Mouse (Mus musculus) adrenal gland, postnatal 10 days (tissue): ENCODE measurements around the gene Atp8a1. TPM values are rescaled to one million over a fixed set of nuclear protein-coding genes. Genes with fewer than 3 reads are reported as not detected.

Source experiments
- DNase-seq: peaks from one replicate; pipeline ENCODE4 v3.0.0; 2021; ENCODE audit warnings: mixed read lengths
- total RNA-seq, 2 experiments: library from RNA; stranded (reverse); gene quantifications; 2 replicates each; pipeline ENCODE4 v1.2.3; 2021

The Atp8a1 gene
- total RNA-seq, 2 experiments from 2014 or later, result 17.5 to 26.6 TPM

- DNase-seq, result no peak
Observed at GRCm38 (mm10) chr5:67673008-67673407, 174.2 kb downstream of the Atp8a1 start.

- DNase-seq, result no peak
Observed at GRCm38 (mm10) chr5:67670158-67670557, 177.1 kb downstream of the Atp8a1 start.

- peak; percentile 43 for DNase-seq
Observed at GRCm38 (mm10) chr5:67669436-67669896, 177.8 kb downstream of the Atp8a1 start.

GRCm38 (mm10) chr5:67662715-67663114, 184.5 kb downstream of the Atp8a1 start:
- DNase-seq, result no peak

- no peak for DNase-seq
Observed at GRCm38 (mm10) chr5:67659864-67660263, 187.4 kb downstream of the Atp8a1 start.

GRCm38 (mm10) chr5:67656821-67657259, 190.4 kb downstream of the Atp8a1 start:
- DNase-seq, result no peak

GRCm38 (mm10) chr5:67655696-67656519, 191.3 kb downstream of the Atp8a1 start:
- DNase-seq, result no peak

GRCm38 (mm10) chr5:67654572-67654971, 192.7 kb downstream of the Atp8a1 start:
- DNase-seq, result no peak

GRCm38 (mm10) chr5:67653543-67653942, 193.7 kb downstream of the Atp8a1 start:
- DNase-seq, result no peak

- DNase-seq, result no peak
Observed at GRCm38 (mm10) chr5:67652468-67652867, 194.8 kb downstream of the Atp8a1 start.

- DNase-seq, result no peak
Observed at GRCm38 (mm10) chr5:67650021-67650420, 197.2 kb downstream of the Atp8a1 start.

- DNase-seq, result no peak
Observed at GRCm38 (mm10) chr5:67649156-67649555, 198.1 kb downstream of the Atp8a1 start.

GRCm38 (mm10) chr5:67647568-67647967, 199.7 kb downstream of the Atp8a1 start:
- DNase-seq, result peak; percentile 40

- no peak for DNase-seq
Observed at GRCm38 (mm10) chr5:67646756-67647529, 200.3 kb downstream of the Atp8a1 start.

- no peak for DNase-seq
Observed at GRCm38 (mm10) chr5:67643537-67644255, 203.5 kb downstream of the Atp8a1 start.

- DNase-seq, result no peak
Observed at GRCm38 (mm10) chr5:67641406-67642120, 205.7 kb downstream of the Atp8a1 start.

GRCm38 (mm10) chr5:67640596-67641312, 206.5 kb downstream of the Atp8a1 start:
- no peak for DNase-seq

GRCm38 (mm10) chr5:67634339-67634738, 212.9 kb downstream of the Atp8a1 start:
- DNase-seq, result no peak

- no peak for DNase-seq
Observed at GRCm38 (mm10) chr5:67633831-67634268, 213.4 kb downstream of the Atp8a1 start.

- DNase-seq, result no peak
Observed at GRCm38 (mm10) chr5:67633138-67633782, 214.0 kb downstream of the Atp8a1 start.
